Mouse (Mus musculus) ES-E14 (cell line): Measurements from ENCODE around the gene R3hcc1l.

Experiments used
- CHD2 ChIP-seq: IDR thresholded peaks from 2 replicates; pipeline ENCODE4 v1.6.1; 2014; ENCODE audit warnings: mild to moderate bottlenecking, low read depth, low read length, inconsistent platforms
- HCFC1 ChIP-seq: IDR thresholded peaks from 2 replicates; pipeline ENCODE4 v1.6.1; 2012; ENCODE audit warnings: low read length, inconsistent platforms, borderline replicate concordance; ENCODE audit not compliant: insufficient read depth
- MAFK ChIP-seq: IDR thresholded peaks from 2 replicates; pipeline ENCODE4 v1.6.1; 2014; ENCODE audit warnings: mild to moderate bottlenecking, low read depth, low read length, inconsistent platforms; ENCODE audit not compliant: insufficient read depth
- ZC3H11A ChIP-seq: IDR thresholded peaks from 2 replicates; pipeline ENCODE4 v1.6.1; 2012; ENCODE audit warnings: low read depth, mild to moderate bottlenecking, inconsistent platforms, low read length, borderline replicate concordance
- ZNF384 ChIP-seq: IDR thresholded peaks from 2 replicates; pipeline ENCODE4 v1.6.1; 2012; ENCODE audit warnings: low read depth, low read length, inconsistent platforms

DNA sequence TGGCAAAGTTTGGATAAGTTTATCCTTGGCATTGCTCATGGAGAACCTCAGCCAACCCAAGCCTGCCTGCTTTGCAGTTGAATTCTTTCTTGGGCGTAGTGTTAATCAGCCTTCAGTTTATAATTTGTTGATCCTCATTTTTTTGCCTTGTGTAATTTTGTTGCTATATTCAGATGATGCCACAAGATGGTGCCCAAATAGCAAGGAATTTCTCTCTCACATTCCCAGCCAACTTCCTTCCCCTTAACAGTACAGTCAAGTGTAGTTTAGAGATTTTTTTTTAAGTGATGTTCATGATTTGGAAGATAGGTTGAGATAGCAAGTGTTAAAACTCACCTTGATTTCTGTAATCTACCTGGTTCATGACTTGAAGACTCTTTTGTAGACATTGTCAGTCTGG, 70.7 kb downstream of the R3hcc1l start:
- TF ChIP-seq ZNF384, result no peak
- TF ChIP-seq CHD2, result no peak
- TF ChIP-seq HCFC1, result no peak
- no peak for TF ChIP-seq ZC3H11A
- no peak for TF ChIP-seq MAFK
